Mouse (Mus musculus): Measurements from ENCODE around the gene Olfr1310. TPM values are rescaled to one million over a fixed set of nuclear protein-coding genes. Genes with fewer than 3 reads are reported as not detected.
"Not testable (repeated sequence)": the region's sequence is repeated elsewhere in the genome, so short reads cannot be mapped to it uniquely, and the experiment has no call there.

Olfr1310 gene
- total RNA-seq (2021): not detected
- long read RNA-seq, experiment 1: 0 reads
- long read RNA-seq, experiment 2: 0 reads

DNA sequence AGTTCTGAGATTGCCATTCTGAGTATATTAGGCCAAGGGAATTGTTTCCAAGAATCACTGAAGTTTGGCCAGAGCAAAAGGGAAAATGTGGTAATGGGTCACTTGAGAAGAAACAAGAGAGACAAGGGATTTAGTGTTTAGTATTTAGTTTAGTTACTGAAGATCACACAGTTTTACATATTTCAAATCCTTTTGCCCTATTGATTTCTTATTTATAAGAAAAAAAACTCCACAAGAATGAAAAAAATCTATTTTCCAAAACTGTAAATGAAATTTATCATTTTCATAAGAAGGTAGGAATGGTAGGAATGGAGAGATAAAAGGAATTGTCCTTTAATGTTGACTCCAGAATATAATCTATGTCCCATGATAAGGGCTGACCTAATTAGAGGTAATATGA, at the start of gene Olfr1310:
Gene Olfr1310, minus strand, starts transcription at position 101 of the 400 bp plus-strand sequence.
- DNase-seq: no peak

DNA sequence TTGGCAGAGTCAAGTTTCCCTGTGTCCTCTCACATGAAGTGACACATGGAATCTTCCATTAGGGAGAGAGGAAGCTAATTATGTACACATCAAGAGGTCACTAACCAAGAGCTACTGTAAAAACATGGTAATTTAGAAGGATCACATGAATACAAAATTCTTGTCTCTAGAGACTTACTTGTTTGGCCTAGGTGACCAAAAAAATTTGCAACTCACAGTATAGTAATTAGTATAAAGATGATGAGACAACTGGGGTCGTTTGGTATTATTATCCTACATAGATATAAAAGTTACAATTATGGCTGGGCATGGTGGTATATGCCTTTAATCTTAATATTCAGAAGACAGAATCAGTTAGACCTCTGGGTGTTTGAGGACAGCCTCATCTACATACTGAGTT, 37.6 kb upstream of the Olfr1310 start, which contains the start of gene Olfr1312:
Gene Olfr1312, minus strand, starts transcription at position 101 of the 400 bp plus-strand sequence.
- no peak for DNase-seq

DNA sequence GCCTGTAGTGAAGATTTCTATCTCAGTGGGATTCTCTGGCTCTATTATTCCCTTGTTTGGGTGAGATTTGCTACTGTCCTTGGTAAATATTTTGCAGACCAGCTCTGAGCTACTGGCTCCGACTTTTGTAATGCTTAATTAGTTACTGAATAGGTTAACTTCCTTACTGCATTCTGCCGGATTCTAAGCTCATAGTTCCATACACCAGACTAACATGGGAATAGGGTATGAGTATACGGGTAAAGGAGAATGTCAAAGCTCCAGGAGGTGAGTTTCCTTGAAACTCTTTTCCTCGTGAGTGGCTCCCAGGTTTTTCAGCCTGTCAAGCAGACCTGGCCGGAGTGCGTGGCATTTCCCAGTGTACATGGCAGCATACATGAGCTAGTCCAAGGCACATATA, 14.5 kb upstream of the Olfr1310 start:
- not testable (repeated sequence) for DNase-seq

DNA sequence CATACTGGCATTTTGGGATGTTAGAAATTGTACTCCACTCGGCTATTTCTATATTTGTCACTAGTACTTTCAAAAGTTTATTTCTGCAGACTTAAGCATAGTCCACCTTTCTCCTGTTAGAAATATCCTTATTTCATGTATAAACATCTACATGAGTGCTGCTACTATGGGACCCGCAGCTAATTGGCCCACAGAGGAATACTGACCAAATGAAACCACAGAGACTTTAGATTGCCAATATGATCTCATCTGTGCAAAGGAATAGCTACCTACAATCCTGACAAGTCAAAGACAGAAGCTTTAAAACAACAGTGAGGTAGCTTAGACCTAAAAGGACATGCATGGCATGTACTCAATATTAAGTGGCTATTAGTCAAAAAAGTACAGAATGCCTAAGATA, 11.8 kb upstream of the Olfr1310 start, which contains the start of gene Olfr1311:
Gene Olfr1311, minus strand, starts transcription at position 101 of the 400 bp plus-strand sequence.
- no peak for DNase-seq

DNA sequence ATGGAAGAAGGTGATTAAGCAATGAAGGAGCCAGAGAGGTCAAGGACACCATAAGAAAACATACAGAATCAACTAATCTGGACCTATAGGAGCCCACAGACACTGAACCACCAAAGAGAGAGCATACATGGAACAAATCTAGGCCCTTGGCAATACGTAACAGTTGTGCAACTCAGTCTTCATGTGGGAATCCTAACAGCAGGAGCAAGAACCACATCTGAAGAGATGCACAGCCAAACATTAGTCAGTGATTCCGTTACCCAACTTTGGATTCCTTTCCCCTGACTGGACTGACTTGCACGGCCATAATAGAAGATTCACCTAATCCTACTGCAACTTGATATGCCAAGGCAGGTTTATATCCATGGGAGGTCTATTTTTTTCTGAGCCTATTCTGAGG, 2.4 kb upstream of the Olfr1310 start:
- no peak for DNase-seq

DNA sequence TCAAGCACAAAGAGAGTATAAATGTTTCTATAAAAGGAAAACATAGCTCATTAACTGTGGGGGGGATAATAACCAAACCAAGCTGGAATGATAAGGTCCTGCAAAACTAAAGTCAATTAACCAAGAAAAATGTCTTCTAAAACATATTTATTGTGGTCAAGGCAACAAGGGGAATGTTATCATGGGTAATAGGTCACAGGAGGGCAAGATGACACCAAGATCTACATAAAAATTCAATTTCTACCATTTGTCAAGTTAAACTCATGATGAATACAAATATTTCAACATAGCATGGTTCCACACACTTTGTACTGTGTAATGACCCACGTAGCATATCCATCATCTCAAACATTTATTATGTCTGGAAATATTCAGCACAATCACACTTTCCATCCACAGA, 22.3 kb downstream of the Olfr1310 start, which contains the start of gene Olfr1309:
Gene Olfr1309, minus strand, starts transcription at position 101 of the 400 bp plus-strand sequence.
- no peak for DNase-seq

DNA sequence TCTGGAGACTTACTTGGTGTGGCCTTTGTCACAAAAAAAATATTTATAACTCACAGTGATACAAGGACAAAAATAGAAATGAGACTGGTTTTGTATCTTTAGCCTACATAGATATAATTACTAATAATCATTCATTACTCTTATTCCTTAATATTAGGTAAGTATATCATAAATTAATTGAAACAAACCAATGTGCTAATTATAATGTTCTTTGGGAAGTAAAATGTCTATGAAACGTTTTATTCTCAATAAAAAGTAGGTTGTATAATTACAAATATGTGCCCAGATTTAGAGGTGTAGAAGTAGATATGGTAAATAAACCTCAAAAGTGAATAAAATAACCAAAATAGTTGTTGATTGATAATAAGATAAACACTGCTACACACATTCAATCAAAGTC, 47.7 kb downstream of the Olfr1310 start, which contains the start of gene Olfr1308:
Gene Olfr1308, minus strand, starts transcription at position 101 of the 400 bp plus-strand sequence.
- no peak for DNase-seq

Other genes with a start within 250 kb of the Olfr1310 start
- gene Olfr1302, start 235.3 kb downstream of the Olfr1310 start, total RNA-seq (2021): not detected
- gene Olfr1303, start 192.4 kb downstream of the Olfr1310 start, total RNA-seq (2021): not detected
- not detected for gene Olfr1305, start 135.6 kb downstream of the Olfr1310 start, total RNA-seq (2021)
- gene Olfr1306, start 96.4 kb downstream of the Olfr1310 start, total RNA-seq (2021): not detected
- not detected for gene Olfr1307, start 63.3 kb downstream of the Olfr1310 start, total RNA-seq (2021)
- gene Olfr1308, start 47.8 kb downstream of the Olfr1310 start, total RNA-seq (2021): not detected
- gene Olfr1309, start 22.4 kb downstream of the Olfr1310 start, total RNA-seq (2021): not detected
- not detected for gene Olfr1311, start 11.7 kb upstream of the Olfr1310 start, total RNA-seq (2021)
- not detected for gene Olfr1312, start 37.5 kb upstream of the Olfr1310 start, total RNA-seq (2021)
- gene Olfr1313, start 65.1 kb upstream of the Olfr1310 start, total RNA-seq (2021): not detected
- not detected for gene Olfr1314, start 84.1 kb upstream of the Olfr1310 start, total RNA-seq (2021)
- not detected for gene Olfr1315-ps1, start 102.7 kb upstream of the Olfr1310 start, total RNA-seq (2021)
- not detected for gene Olfr1316, start 122.3 kb upstream of the Olfr1310 start, total RNA-seq (2021)
- not detected for gene Olfr1317, start 127.6 kb upstream of the Olfr1310 start, total RNA-seq (2021)
- not detected for gene Olfr1318, start 141.5 kb upstream of the Olfr1310 start, total RNA-seq (2021)
- gene Lpcat4, start 226.8 kb upstream of the Olfr1310 start, total RNA-seq (2021): 1 to 10 TPM; 2.1 to 2.3 TPM
- not detected for gene Nutm1, start 246.6 kb upstream of the Olfr1310 start, total RNA-seq (2021)
- gene Nop10, start 249.2 kb upstream of the Olfr1310 start, total RNA-seq (2021): 10 to 100 TPM; 49.2 to 55.4 TPM